Mouse (Mus musculus) liver, embryonic 15.5 days (tissue): Measurements from ENCODE around the gene Olfr1393. TPM values are rescaled to one million over a fixed set of nuclear protein-coding genes. Genes with fewer than 3 reads are reported as not detected.

Experiments used
- ATAC-seq: fragments of 200-750 bp; cut with Nextera tagmentation; 2 replicates; pipeline ENCODE4 v1.8.0; 2017; ENCODE audit warnings: moderate number of reproducible peaks, mild to moderate bottlenecking, moderate library complexity; ENCODE audit not compliant: insufficient read depth
- H3K27ac ChIP-seq: fragments of 300-500 bp; sonication (generic); replicated peaks from 2 replicates; pipeline ENCODE4 v1.5.1; 2015; ENCODE audit warnings: mild to moderate bottlenecking, inconsistent platforms
- H3K27me3 ChIP-seq: fragments of 300-500 bp; sonication (generic); 2 replicates; pipeline ENCODE4 v1.6.1; 2015; ENCODE audit warnings: mild to moderate bottlenecking, inconsistent platforms
- H3K36me3 ChIP-seq: fragments of 300-500 bp; sonication (generic); replicated peaks from 2 replicates; pipeline ENCODE4 v1.6.1; 2015; ENCODE audit warnings: moderate library complexity, mild to moderate bottlenecking, inconsistent platforms
- H3K4me1 ChIP-seq: fragments of 300-500 bp; sonication (generic); replicated peaks from 2 replicates; pipeline ENCODE4 v1.6.1; 2015; ENCODE audit warnings: inconsistent platforms
- H3K4me2 ChIP-seq: fragments of 300-500 bp; sonication (generic); 2 replicates; pipeline ENCODE4 v1.6.1; 2015; ENCODE audit warnings: moderate library complexity, mild to moderate bottlenecking, inconsistent platforms
- H3K4me3 ChIP-seq: fragments of 300-500 bp; sonication (generic); replicated peaks from 2 replicates; pipeline ENCODE4 v1.5.1; 2015; ENCODE audit warnings: mild to moderate bottlenecking, inconsistent platforms
- H3K9ac ChIP-seq: fragments of 300-500 bp; sonication (generic); 2 replicates; pipeline ENCODE4 v1.6.1; 2015; ENCODE audit warnings: moderate library complexity, mild to moderate bottlenecking, inconsistent platforms
- H3K9me3 ChIP-seq: fragments of 300-500 bp; sonication (generic); replicated peaks from 2 replicates; pipeline ENCODE4 v1.6.1; 2016; ENCODE audit warnings: inconsistent platforms
- WGBS: fragments of 180-500 bp; shearing (Covaris S2); methylation state at CpG from one replicate; pipeline ENCODE4 v1.1.7; 2015; ENCODE audit warnings: mixed read lengths; ENCODE audit not compliant: insufficient replicate concordance; 5-methylcytosine and 5-hydroxymethylcytosine counted together
- polyA plus RNA-seq: library from polyadenylated mRNA; unstranded; fragments of >200 nt; fragmentation: Nextera tagmentation; extraction: Ambion mirVana; gene quantifications from 2 replicates; pipeline ENCODE4 v1.2.1, GENCODE M21; 2015

The Olfr1393 gene
- polyA plus RNA-seq, 1 experiment from 2014 or later, result not detected

DNA sequence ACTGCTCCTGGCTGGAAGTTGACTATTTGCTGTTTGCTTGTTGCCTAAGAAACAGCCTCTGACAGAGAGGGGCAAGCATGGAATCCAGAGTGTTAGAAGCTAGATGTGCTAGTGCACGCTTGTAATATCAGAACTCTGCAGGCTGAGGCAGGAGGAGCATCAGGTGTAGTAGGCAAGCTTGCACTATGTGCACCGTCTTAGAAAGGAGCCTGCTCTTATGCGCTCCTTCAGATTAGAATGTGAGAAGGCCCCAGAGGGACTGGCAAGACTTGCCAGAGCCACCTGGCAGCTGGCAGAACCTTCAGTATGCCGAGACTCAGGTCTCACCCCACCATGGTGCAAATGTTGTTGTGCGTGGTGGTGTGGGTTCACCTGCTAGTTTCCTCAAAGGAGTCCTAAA, 26.1 kb upstream of the Olfr1393 start:
- Histone ChIP-seq H3K4me1 (peaks cover 91% of the 10 kb centered on the region), H3K27ac (peak overlapping the region; percentile 92), H3K9ac (peak overlapping the region; percentile 86), H3K4me2 (peak overlapping the region; percentile 82), H3K36me3 (peaks cover 52% of the 10 kb centered on the region), H3K27me3 (no peaks in the 10 kb centered on the region), H3K9me3 (no peaks in the 10 kb centered on the region), H3K4me3 (peak overlapping the region; percentile 75)
- WGBS, result 38% methylated on average over 5 of the region's 5 CpGs
- no peak for ATAC-seq

DNA sequence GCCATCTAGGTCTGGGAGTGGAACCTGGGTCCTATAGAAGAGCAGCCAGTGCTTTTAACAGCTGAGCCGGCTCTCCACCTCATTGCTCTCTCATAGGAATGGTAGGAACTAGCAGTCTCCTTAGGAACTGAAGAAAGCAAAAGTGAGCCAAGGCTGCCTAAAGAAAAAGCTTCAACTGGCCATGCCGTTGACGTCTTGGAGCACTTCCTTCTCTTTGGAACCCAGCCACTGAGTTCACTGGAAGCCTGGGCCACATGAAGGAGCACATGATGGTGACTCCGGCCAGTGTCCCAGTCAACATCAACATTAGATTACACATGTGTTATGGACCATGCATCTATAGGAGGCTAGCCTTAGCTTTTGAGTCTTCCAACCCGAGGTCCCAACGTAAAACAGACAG, 25.1 kb upstream of the Olfr1393 start:
- no peak for ATAC-seq
- H3K9me3 ChIP-seq, result no peaks in the 10 kb centered on the region
- no peak overlapping the region for H3K9ac ChIP-seq
- H3K4me2 ChIP-seq, result peak overlapping the region; percentile 82; the same call in 1 of the 2 replicates
- no peaks in the 10 kb centered on the region for H3K27me3 ChIP-seq
- peaks cover 83% of the 10 kb centered on the region for H3K4me1 ChIP-seq
- peaks cover 58% of the 10 kb centered on the region for H3K36me3 ChIP-seq
- no peak overlapping the region for H3K27ac ChIP-seq
- no peak overlapping the region for H3K4me3 ChIP-seq
- WGBS, result 77% methylated on average over 6 of the region's 6 CpGs

DNA sequence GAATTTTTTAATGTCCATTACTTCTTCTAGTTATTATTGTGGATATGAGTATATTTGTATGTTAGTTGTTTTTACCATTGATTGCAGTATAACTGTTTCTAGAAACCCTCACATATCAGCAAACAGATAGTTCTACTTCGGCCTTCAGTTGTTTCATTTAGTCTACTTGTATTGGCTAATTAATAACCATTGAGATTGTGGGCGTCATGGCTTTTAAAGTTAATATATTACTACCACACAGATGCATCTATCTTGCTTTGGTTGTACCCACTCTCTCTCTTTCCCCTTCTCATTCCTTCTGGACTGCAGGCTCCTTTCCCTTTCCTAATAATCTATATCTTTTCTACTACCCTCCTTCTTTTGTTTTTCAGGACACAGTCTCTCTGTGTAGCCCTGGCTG, 18.8 kb upstream of the Olfr1393 start:
- WGBS, result 71% methylated on average over 2 of the region's 2 CpGs
- H3K4me2 ChIP-seq, result peak overlapping the region; percentile 8; the same call in 1 of the 2 replicates
- H3K27ac ChIP-seq, result peak overlapping the region; percentile 42
- H3K9ac ChIP-seq, result no peak overlapping the region
- H3K36me3 ChIP-seq, result peaks cover 89% of the 10 kb centered on the region
- peaks cover 44% of the 10 kb centered on the region for H3K4me1 ChIP-seq
- no peak for ATAC-seq
- H3K27me3 ChIP-seq, result no peaks in the 10 kb centered on the region
- no peaks in the 10 kb centered on the region for H3K9me3 ChIP-seq
- no peak overlapping the region for H3K4me3 ChIP-seq

GRCm38 (mm10) chr11:49259829-49260228, 18.3 kb upstream of the Olfr1393 start:
- no peak overlapping the region for H3K4me3 ChIP-seq
- peaks cover 89% of the 10 kb centered on the region for H3K36me3 ChIP-seq
- H3K4me1 ChIP-seq, result peaks cover 44% of the 10 kb centered on the region
- WGBS, result 41% methylated on average over 1 of the region's 1 CpGs
- no peak overlapping the region for H3K4me2 ChIP-seq
- peak overlapping the region; percentile 42 for H3K27ac ChIP-seq
- H3K27me3 ChIP-seq, result no peaks in the 10 kb centered on the region
- H3K9ac ChIP-seq, result no peak overlapping the region
- no peak for ATAC-seq
- no peaks in the 10 kb centered on the region for H3K9me3 ChIP-seq

DNA sequence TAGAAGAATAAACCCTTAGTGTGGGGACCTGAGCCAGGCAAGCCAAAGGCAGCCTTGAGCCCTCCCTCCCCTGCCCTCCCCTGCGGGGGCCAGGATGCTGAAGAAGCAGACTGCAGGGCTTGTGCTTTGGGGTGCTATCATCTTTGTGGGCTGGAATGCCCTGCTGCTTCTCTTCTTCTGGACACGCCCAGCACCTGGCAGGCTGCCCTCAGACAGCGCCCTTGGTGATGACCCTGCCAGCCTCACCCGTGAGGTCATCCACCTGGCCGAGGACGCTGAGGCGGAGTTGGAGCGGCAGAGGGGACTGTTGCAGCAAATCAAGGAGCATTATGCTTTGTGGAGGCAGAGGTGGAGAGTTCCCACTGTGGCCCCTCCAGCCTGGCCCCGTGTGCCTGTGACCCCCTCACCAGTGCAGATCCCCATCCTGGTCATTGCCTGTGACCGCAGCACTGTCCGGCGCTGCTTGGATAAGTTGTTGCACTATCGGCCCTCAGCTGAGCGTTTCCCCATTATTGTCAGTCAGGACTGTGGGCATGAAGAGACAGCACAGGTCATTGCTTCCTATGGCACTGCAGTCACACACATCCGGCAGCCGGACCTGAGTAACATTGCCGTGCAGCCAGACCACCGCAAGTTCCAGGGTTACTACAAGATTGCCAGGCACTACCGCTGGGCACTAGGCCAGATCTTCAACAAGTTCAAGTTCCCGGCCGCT, 17.3 kb upstream of the Olfr1393 start:
- Histone ChIP-seq H3K4me2 (no peak overlapping the region), H3K4me3 (no peak overlapping the region), H3K4me1 (peaks cover 37% of the 10 kb centered on the region), H3K9ac (no peak overlapping the region), H3K36me3 (peaks cover 86% of the 10 kb centered on the region), H3K27me3 (no peaks in the 10 kb centered on the region), H3K27ac (no peak overlapping the region), H3K9me3 (no peaks in the 10 kb centered on the region)
- WGBS, result 91% methylated on average over 21 of the region's 21 CpGs
- ATAC-seq, result peak; percentile 13; the same call in 1 of the 2 replicates

DNA sequence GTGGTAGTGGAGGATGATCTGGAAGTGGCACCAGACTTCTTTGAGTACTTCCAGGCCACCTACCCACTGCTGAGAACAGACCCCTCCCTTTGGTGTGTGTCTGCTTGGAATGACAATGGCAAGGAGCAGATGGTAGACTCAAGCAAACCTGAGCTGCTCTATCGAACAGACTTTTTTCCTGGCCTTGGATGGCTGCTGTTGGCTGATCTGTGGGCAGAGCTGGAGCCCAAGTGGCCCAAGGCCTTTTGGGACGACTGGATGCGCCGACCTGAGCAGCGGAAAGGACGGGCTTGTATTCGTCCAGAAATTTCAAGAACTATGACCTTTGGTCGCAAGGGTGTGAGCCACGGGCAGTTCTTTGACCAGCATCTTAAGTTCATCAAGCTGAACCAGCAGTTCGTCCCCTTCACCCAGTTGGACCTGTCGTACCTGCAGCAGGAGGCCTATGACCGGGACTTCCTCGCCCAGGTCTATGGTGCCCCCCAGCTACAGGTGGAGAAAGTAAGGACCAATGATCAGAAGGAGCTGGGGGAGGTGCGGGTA, 16.7 kb upstream of the Olfr1393 start:
- 84% methylated on average over 14 of the region's 14 CpGs for WGBS
- no peak overlapping the region for H3K9ac ChIP-seq
- H3K27ac ChIP-seq, result no peak overlapping the region
- H3K36me3 ChIP-seq, result peaks cover 85% of the 10 kb centered on the region
- no peak overlapping the region for H3K4me3 ChIP-seq
- no peaks in the 10 kb centered on the region for H3K9me3 ChIP-seq
- ATAC-seq, result no peak
- no peaks in the 10 kb centered on the region for H3K27me3 ChIP-seq
- H3K4me2 ChIP-seq, result no peak overlapping the region
- peaks cover 40% of the 10 kb centered on the region for H3K4me1 ChIP-seq

DNA sequence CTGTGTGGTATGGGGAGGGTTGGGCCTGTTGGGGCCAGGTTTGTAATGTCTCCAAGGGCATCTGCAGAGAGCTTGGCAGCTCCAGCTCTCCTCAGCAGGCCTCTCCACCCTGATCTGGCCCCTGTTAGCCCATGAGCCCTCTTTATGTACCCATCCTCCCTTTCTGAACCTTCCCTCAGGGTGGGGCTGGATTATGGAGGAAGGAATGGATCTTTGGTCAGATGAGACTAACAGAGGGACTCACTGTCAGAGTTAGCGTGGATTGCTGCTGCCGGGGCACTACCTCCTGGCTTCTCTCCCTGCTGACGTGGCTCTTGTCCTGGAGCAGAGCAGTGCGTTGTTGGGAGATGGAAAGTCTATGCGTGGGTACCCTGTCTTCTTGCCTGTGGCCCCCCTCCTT, 15.8 kb upstream of the Olfr1393 start:
- WGBS, result 90% methylated on average over 5 of the region's 5 CpGs
- H3K27ac ChIP-seq, result no peak overlapping the region
- H3K36me3 ChIP-seq, result peaks cover 76% of the 10 kb centered on the region
- H3K27me3 ChIP-seq, result no peaks in the 10 kb centered on the region
- peaks cover 37% of the 10 kb centered on the region for H3K4me1 ChIP-seq
- no peak for ATAC-seq
- no peak overlapping the region for H3K9ac ChIP-seq
- no peak overlapping the region for H3K4me3 ChIP-seq
- H3K4me2 ChIP-seq, result no peak overlapping the region
- H3K9me3 ChIP-seq, result no peaks in the 10 kb centered on the region

DNA sequence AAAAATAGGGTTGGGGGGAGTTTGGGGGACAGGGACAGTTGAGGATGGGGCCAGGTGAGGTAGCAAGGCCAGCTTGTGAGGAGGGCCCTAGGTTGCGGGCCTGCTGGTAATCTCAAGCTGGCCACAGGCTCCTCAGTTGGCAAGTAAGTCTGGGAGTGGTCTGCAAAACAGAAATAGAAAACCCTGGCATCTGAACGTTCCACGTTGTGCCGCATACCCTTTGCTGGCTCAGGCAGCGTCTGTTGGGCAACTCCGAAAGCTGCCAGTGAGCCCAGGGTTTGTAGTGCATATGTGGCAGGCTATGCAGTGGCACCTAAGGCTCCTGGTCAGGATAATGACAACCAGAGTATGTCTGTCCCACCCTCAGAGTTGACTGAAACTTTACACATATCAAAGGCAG, 15.0 kb upstream of the Olfr1393 start:
- H3K4me1 ChIP-seq, result peaks cover 45% of the 10 kb centered on the region
- WGBS, result 89% methylated on average over 6 of the region's 6 CpGs
- H3K4me2 ChIP-seq, result no peak overlapping the region
- H3K9me3 ChIP-seq, result no peaks in the 10 kb centered on the region
- no peak overlapping the region for H3K4me3 ChIP-seq
- no peaks in the 10 kb centered on the region for H3K27me3 ChIP-seq
- H3K36me3 ChIP-seq, result peaks cover 72% of the 10 kb centered on the region
- no peak overlapping the region for H3K27ac ChIP-seq
- H3K9ac ChIP-seq, result no peak overlapping the region
- no peak for ATAC-seq

GRCm38 (mm10) chr11:49264081-49264480, 14.0 kb upstream of the Olfr1393 start:
- H3K36me3 ChIP-seq, result peaks cover 67% of the 10 kb centered on the region
- H3K9me3 ChIP-seq, result no peaks in the 10 kb centered on the region
- no peak for ATAC-seq
- no peak overlapping the region for H3K9ac ChIP-seq
- no peaks in the 10 kb centered on the region for H3K27me3 ChIP-seq
- H3K27ac ChIP-seq, result no peak overlapping the region
- H3K4me3 ChIP-seq, result no peak overlapping the region
- WGBS, result 82% methylated on average over 7 of the region's 7 CpGs
- H3K4me1 ChIP-seq, result peaks cover 45% of the 10 kb centered on the region
- H3K4me2 ChIP-seq, result no peak overlapping the region

- no peaks in the 10 kb centered on the region for H3K9me3 ChIP-seq
- no peak overlapping the region for H3K27ac ChIP-seq
- H3K9ac ChIP-seq, result no peak overlapping the region
- peaks cover 63% of the 10 kb centered on the region for H3K36me3 ChIP-seq
- H3K4me2 ChIP-seq, result no peak overlapping the region
- H3K27me3 ChIP-seq, result no peaks in the 10 kb centered on the region
- no peak for ATAC-seq
- WGBS, result 60% methylated on average over 11 of the region's 11 CpGs
- H3K4me3 ChIP-seq, result no peak overlapping the region
- peaks cover 43% of the 10 kb centered on the region for H3K4me1 ChIP-seq
Observed at GRCm38 (mm10) chr11:49264622-49265021, 13.5 kb upstream of the Olfr1393 start.

DNA sequence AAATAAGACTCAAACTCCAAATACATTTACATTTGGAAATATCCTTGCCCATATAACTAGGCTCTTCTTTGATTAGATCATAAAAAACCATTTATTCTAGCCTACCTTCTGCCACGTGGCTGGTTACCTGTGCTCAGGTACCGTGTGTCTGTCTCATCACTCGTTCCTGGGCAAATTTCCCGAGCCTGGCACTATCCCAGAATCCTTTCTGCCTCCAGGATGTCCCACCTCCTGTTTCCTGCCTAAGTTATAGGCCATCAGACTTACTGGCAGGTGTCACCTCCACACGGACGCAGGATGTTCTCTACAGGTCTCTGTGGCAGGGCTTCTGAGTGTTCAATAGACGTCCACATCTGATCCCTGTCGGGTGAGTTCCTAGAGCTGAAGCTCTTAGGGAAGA, 13.0 kb upstream of the Olfr1393 start:
- 74% methylated on average over 8 of the region's 8 CpGs for WGBS
- H3K4me1 ChIP-seq, result peaks cover 41% of the 10 kb centered on the region
- H3K9me3 ChIP-seq, result no peaks in the 10 kb centered on the region
- no peaks in the 10 kb centered on the region for H3K27me3 ChIP-seq
- H3K9ac ChIP-seq, result no peak overlapping the region
- H3K36me3 ChIP-seq, result peaks cover 59% of the 10 kb centered on the region
- no peak overlapping the region for H3K27ac ChIP-seq
- no peak for ATAC-seq
- H3K4me3 ChIP-seq, result no peak overlapping the region
- H3K4me2 ChIP-seq, result no peak overlapping the region
